Mouse (Mus musculus): ENCODE data around the gene Zfp598.

DNA sequence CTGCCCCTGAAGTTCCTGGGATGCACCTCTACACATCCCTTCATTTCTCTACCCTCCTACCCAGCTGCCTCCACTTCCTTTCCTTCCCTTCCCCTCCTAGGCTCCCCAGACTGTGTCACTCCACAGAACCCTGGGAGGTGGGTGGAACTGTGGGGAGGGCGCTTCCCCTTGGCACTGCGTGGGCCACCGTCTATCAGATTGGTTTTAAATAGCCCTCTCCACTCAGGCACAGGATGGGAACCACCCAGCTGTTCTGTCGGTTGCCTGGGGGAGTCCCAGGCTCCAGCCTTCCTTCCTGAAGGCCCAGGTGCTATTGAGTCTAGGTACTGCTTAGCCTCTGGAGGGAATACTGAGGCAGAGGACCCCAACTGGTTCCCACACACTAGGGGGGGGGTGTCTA lies 34.5 kb upstream of the Zfp598 start:
- TF ChIP-seq GATA1 (IDR thresholded peaks at IDR 0.05; ENCODE audit: low read length): no peak
- no peak for TF ChIP-seq TAL1 (IDR thresholded peaks at IDR 0.05; ENCODE audit: low read length)

All from erythroblast, embryonic 14.5 days (primary cell).